Mouse (Mus musculus) MEL (cell line): ENCODE measurements around the gene Lsm8.
A peak's percentile ranks its signal among the peaks of the same experiment; 100 is the strongest.

ENCODE experiments used
- CTCF ChIP-seq, 3 experiments: IDR thresholded peaks in 2 of 3; conservative IDR thresholded peaks in 1 of 3; 2 replicates each; pipeline ENCODE4 v1.5.1; 2011 to 2012; ENCODE audit warnings: low read length in 3 of 3, low read depth in 2 of 3, mild to moderate bottlenecking in 2 of 3, improper control_type of control experiment in 1 of 3, inconsistent platforms in 1 of 3, mixed read lengths in 1 of 3, moderate library complexity in 1 of 3; ENCODE audit not compliant: control insufficient read depth in 1 of 3, insufficient read depth in 1 of 3, poor library complexity in 1 of 3, severe bottlenecking in 1 of 3
- E2F4 ChIP-seq: IDR thresholded peaks from 2 replicates; pipeline ENCODE4 v1.6.1; 2011; ENCODE audit warnings: low read depth, low read length, improper control_type of control experiment, borderline replicate concordance
- ELF1 ChIP-seq: IDR thresholded peaks from 2 replicates; pipeline ENCODE4 v1.6.1; 2014; ENCODE audit warnings: low read depth, mild to moderate bottlenecking, inconsistent platforms, low read length, improper control_type of control experiment, moderate library complexity
- EP300 ChIP-seq, 2 experiments: IDR thresholded peaks; 2 replicates each; pipeline ENCODE4 v1.6.1; 2011; ENCODE audit warnings: improper control_type of control experiment in 2 of 2, low read length in 2 of 2, low read depth in 1 of 2, mild to moderate bottlenecking in 1 of 2
- GABPA ChIP-seq: IDR thresholded peaks from 2 replicates; pipeline ENCODE4 v1.6.1; 2012; ENCODE audit warnings: low read depth, mild to moderate bottlenecking, inconsistent platforms, low read length, improper control_type of control experiment, moderate library complexity
- GATA1 ChIP-seq: IDR thresholded peaks from 2 replicates; pipeline ENCODE4 v1.6.1; 2011; ENCODE audit warnings: low read depth, low read length, improper control_type of control experiment
- HCFC1 ChIP-seq: IDR thresholded peaks from 2 replicates; pipeline ENCODE4 v1.6.1; 2012; ENCODE audit warnings: low read depth, mild to moderate bottlenecking, inconsistent platforms, low read length, improper control_type of control experiment, moderate library complexity
- MAX ChIP-seq: IDR thresholded peaks from 2 replicates; pipeline ENCODE4 v1.6.1; 2011; ENCODE audit warnings: low read length, improper control_type of control experiment
- MAZ ChIP-seq: IDR thresholded peaks from 2 replicates; pipeline ENCODE4 v1.6.1; 2012; ENCODE audit warnings: low read depth, mild to moderate bottlenecking, inconsistent platforms, low read length, improper control_type of control experiment
- POLR2A ChIP-seq, 2 experiments: IDR thresholded peaks; 2 replicates each; pipeline ENCODE4 v1.6.1; 2011 to 2012; ENCODE audit warnings: low read length in 2 of 2, mild to moderate bottlenecking in 2 of 2, control low read depth in 1 of 2, improper control_type of control experiment in 1 of 2, low read depth in 1 of 2, moderate library complexity in 1 of 2; ENCODE audit not compliant: control insufficient read depth in 1 of 2, insufficient read depth in 1 of 2, poor library complexity in 1 of 2
- TCF12 ChIP-seq: IDR thresholded peaks from 2 replicates; pipeline ENCODE4 v1.6.1; 2014; ENCODE audit warnings: low read depth, mild to moderate bottlenecking, inconsistent platforms, low read length, improper control_type of control experiment, moderate library complexity
- ZC3H11A ChIP-seq: IDR thresholded peaks from 2 replicates; pipeline ENCODE4 v1.6.1; 2012; ENCODE audit warnings: low read depth, mild to moderate bottlenecking, inconsistent platforms, low read length, improper control_type of control experiment

GRCm38 (mm10) chr6:18819343-18819742, 29.0 kb upstream of the Lsm8 start:
- TF ChIP-seq POLR2A (IDR thresholded peaks at IDR 0.05; ENCODE audit: control insufficient read depth in 1 of 2, insufficient read depth in 1 of 2, low read depth in 1 of 2, low read length in 2 of 2, poor library complexity in 1 of 2) (no peak), MAZ (no peak), ELF1 (no peak), ZC3H11A (peak; percentile 81), E2F4 (no peak), GATA1 (no peak), GABPA (no peak), CTCF (IDR thresholded peaks at IDR 0.05 in 2 of 3, conservative IDR thresholded peaks at IDR 0.05 in 1 of 3; ENCODE audit: control insufficient read depth in 1 of 3, insufficient read depth in 1 of 3, low read depth in 2 of 3, low read length in 3 of 3, poor library complexity in 1 of 3, severe bottlenecking in 1 of 3) (peak; percentile 34 to 82 (median 40)), TCF12 (no peak), EP300 (IDR thresholded peaks at IDR 0.05; ENCODE audit: low read depth in 1 of 2, low read length in 2 of 2) (no peak), HCFC1 (no peak), MAX (no peak)
